Mouse (Mus musculus): Measurements from ENCODE around the gene Tcf7l2.

Gene Tcf7l2

GRCm38 (mm10) chr19:55830976-55831559 is 89.4 kb downstream of the Tcf7l2 start:
- no peak for DNase-seq (ENCODE audit: low spot score)

- DNase-seq (ENCODE audit: low spot score) = no peak
Observed at GRCm38 (mm10) chr19:55832122-55832521, 90.5 kb downstream of the Tcf7l2 start.

GRCm38 (mm10) chr19:55833807-55834385 is 92.3 kb downstream of the Tcf7l2 start:
- no peak for DNase-seq (ENCODE audit: low spot score)

- no peak for DNase-seq (ENCODE audit: low spot score)
Observed at GRCm38 (mm10) chr19:55836930-55837687, 95.5 kb downstream of the Tcf7l2 start.

GRCm38 (mm10) chr19:55837924-55838323 is 96.3 kb downstream of the Tcf7l2 start:
- no peak for DNase-seq (ENCODE audit: low spot score)

GRCm38 (mm10) chr19:55838389-55839035 is 96.9 kb downstream of the Tcf7l2 start:
- DNase-seq (ENCODE audit: low spot score) = no peak

GRCm38 (mm10) chr19:55839036-55839555 is 97.5 kb downstream of the Tcf7l2 start:
- no peak for DNase-seq (ENCODE audit: low spot score)

GRCm38 (mm10) chr19:55840499-55841121 is 99.0 kb downstream of the Tcf7l2 start:
- DNase-seq (ENCODE audit: low spot score) = no peak

GRCm38 (mm10) chr19:55842046-55842445 is 100.4 kb downstream of the Tcf7l2 start:
- DNase-seq (ENCODE audit: low spot score) = no peak

GRCm38 (mm10) chr19:55843111-55843887 is 101.7 kb downstream of the Tcf7l2 start:
- no peak for DNase-seq (ENCODE audit: low spot score)

GRCm38 (mm10) chr19:55845702-55846101 is 104.1 kb downstream of the Tcf7l2 start:
- DNase-seq (ENCODE audit: low spot score) = no peak

GRCm38 (mm10) chr19:55846256-55846655 is 104.6 kb downstream of the Tcf7l2 start:
- DNase-seq (ENCODE audit: low spot score) = no peak

- no peak for DNase-seq (ENCODE audit: low spot score)
Observed at GRCm38 (mm10) chr19:55847043-55847442, 105.4 kb downstream of the Tcf7l2 start.

GRCm38 (mm10) chr19:55850402-55851078 is 108.9 kb downstream of the Tcf7l2 start:
- no peak for DNase-seq (ENCODE audit: low spot score)

- no peak for DNase-seq (ENCODE audit: low spot score)
Observed at GRCm38 (mm10) chr19:55851498-55852324, 110.1 kb downstream of the Tcf7l2 start.

- no peak for DNase-seq (ENCODE audit: low spot score)
Observed at GRCm38 (mm10) chr19:55854389-55854788, 112.8 kb downstream of the Tcf7l2 start.

- DNase-seq (ENCODE audit: low spot score) = no peak
Observed at GRCm38 (mm10) chr19:55855571-55855970, 114.0 kb downstream of the Tcf7l2 start.

GRCm38 (mm10) chr19:55857328-55857727 is 115.7 kb downstream of the Tcf7l2 start:
- DNase-seq (ENCODE audit: low spot score) = no peak

- DNase-seq (ENCODE audit: low spot score) = no peak
Observed at GRCm38 (mm10) chr19:55860009-55860743, 118.6 kb downstream of the Tcf7l2 start.

Data from spleen, adult 12 weeks (tissue).